Mouse (Mus musculus): Measurements from ENCODE around the gene Etv5.

GRCm38 (mm10) chr16:22429377-22429776 lies 10.1 kb downstream of the Etv5 start:
- TF ChIP-seq CTCF (IDR thresholded peaks at IDR 0.05; ENCODE audit: extremely low read depth, insufficient read depth, insufficient read length, insufficient replicate concordance), result no peak
- no peak for TF ChIP-seq POLR2A (IDR thresholded peaks at IDR 0.05; ENCODE audit: low read depth, low read length)

All from spleen, adult 2 months (tissue).